ENCODE assay signal across 22 mouse cellular contexts in the genomic region with DNA sequence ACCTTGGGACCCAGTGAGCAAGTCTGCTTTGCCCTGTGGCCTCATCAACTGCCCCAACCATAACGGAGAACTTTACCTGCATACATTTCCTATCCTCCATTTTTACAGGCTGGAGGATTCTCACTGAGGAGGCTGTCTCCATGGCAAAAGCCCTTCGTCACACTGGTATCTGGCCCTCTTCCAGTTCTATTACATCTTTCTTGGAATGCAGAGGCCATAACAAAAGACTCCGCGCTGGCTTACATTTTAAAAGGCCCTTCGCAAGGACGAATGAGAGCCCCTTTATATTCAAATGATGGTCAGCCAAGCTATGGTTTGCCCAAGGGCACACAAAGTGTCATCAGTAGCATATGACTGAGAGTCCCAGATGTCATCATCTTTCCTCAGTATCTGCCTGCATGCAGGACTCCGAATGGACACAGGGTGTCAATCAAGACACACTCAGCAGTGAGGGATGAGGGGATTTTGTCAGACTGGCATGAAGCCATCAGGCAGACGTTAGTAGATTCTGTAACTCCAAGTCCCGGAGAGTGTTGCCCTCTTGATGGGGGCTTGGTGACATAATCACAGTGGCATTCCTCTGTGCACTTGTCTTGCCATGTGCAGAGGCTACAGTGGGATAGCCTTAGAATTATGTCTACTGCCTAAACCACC. TPM values are rescaled to one million over a fixed set of nuclear protein-coding genes. Genes with fewer than 3 reads are reported as not detected.
A peak's percentile ranks its signal among the peaks of the same experiment; 100 is the strongest.
DNase-seq lines count a peak whose midpoint lies in the region; ATAC-seq lines count a peak whose summit lies in the region.
"Had no signal": no experiment of that assay in that cellular context is flagged by ENCODE, and none has a peak within 500 bp of the region (broad histone marks: within the 10 kb centered on the region; RNA-seq: fewer than 3 reads in every experiment).

No protein-coding gene starts in this region.

- H3K4me3 ChIP-seq in hindbrain, embryonic 10.5 days: no peak overlapping the region
- H3K4me3 ChIP-seq in hindbrain, embryonic 16.5 days (ENCODE audit: low read length): no peak overlapping the region
- H3K4me3 ChIP-seq in midbrain, embryonic 13.5 days (replicated peaks): no peak overlapping the region
- H3K4me3 ChIP-seq in midbrain, embryonic 10.5 days: no peak overlapping the region
- H3K4me3 ChIP-seq: embryonic facial prominence, embryonic 13.5 days; heart, adult 2 months; heart, embryonic 15.5 days; intestine, embryonic 15.5 days; lung, embryonic 15.5 days; myocyte had no signal

- WGBS in hindbrain, embryonic 10.5 days: 51% methylated on average over 9 of the region's 9 CpGs
- 19% methylated on average over 9 of the region's 9 CpGs for WGBS in hindbrain, embryonic 16.5 days
- 26% methylated on average over 9 of the region's 9 CpGs for WGBS in midbrain, embryonic 13.5 days
- 65% methylated on average over 9 of the region's 9 CpGs for WGBS in midbrain, embryonic 10.5 days

- 0 out of 2 replicates have a peak, but pooled peaks cover 3% of the 10 kb centered on the region for H3K27me3 ChIP-seq in hindbrain, embryonic 10.5 days (ENCODE audit: insufficient read depth, poor library complexity, severe bottlenecking)
- H3K27me3 ChIP-seq in hindbrain, embryonic 16.5 days (replicated peaks; ENCODE audit: control insufficient read depth, insufficient read depth, low read length): no peaks in the 10 kb centered on the region
- no peaks in the 10 kb centered on the region for H3K27me3 ChIP-seq in midbrain, embryonic 13.5 days
- no peaks in the 10 kb centered on the region for H3K27me3 ChIP-seq in midbrain, embryonic 10.5 days (ENCODE audit: low read depth, poor library complexity, severe bottlenecking)
- H3K27me3 ChIP-seq: embryonic facial prominence, embryonic 13.5 days; intestine, embryonic 15.5 days; lung, embryonic 15.5 days had no signal

- no peaks in the 10 kb centered on the region for H3K9me3 ChIP-seq in hindbrain, embryonic 10.5 days
- H3K9me3 ChIP-seq in hindbrain, embryonic 16.5 days (ENCODE audit: control insufficient read depth, low read length): no peaks in the 10 kb centered on the region
- H3K9me3 ChIP-seq in midbrain, embryonic 13.5 days: no peaks in the 10 kb centered on the region
- no peaks in the 10 kb centered on the region for H3K9me3 ChIP-seq in midbrain, embryonic 10.5 days (replicated peaks)
- H3K9me3 ChIP-seq: embryonic facial prominence, embryonic 13.5 days; heart, embryonic 15.5 days; intestine, embryonic 15.5 days; lung, embryonic 15.5 days had no signal

- no peak for ATAC-seq in hindbrain, embryonic 16.5 days
- ATAC-seq in midbrain, embryonic 13.5 days: 0 out of 2 replicates have a peak, but pooled peaks have one; percentile 17
- ATAC-seq: intestine, embryonic 15.5 days had no signal

- H3K9ac ChIP-seq in hindbrain, embryonic 16.5 days (ENCODE audit: low read depth, low read length): no peak overlapping the region
- no peak overlapping the region for H3K9ac ChIP-seq in midbrain, embryonic 13.5 days (replicated peaks)
- H3K9ac ChIP-seq: embryonic facial prominence, embryonic 13.5 days; heart, embryonic 15.5 days; intestine, embryonic 15.5 days; lung, embryonic 15.5 days had no signal

- H3K4me1 ChIP-seq in hindbrain, embryonic 10.5 days (replicated peaks): peaks cover 15% of the 10 kb centered on the region
- no peaks in the 10 kb centered on the region; the same call in 1 of the 2 replicates for H3K4me1 ChIP-seq in hindbrain, embryonic 16.5 days (ENCODE audit: control insufficient read depth, insufficient read depth, low read depth, low read length)
- peaks cover 11% of the 10 kb centered on the region for H3K4me1 ChIP-seq in midbrain, embryonic 13.5 days (replicated peaks)
- peaks cover 28% of the 10 kb centered on the region for H3K4me1 ChIP-seq in midbrain, embryonic 10.5 days

- no peak for DNase-seq in hindbrain, embryonic 10.5 days (ENCODE audit: low spot score)
- no peak for DNase-seq in midbrain, embryonic 10.5 days (ENCODE audit: low spot score)
- DNase-seq in R1 (ENCODE audit: low read depth, low spot score) (peak; percentile 25), MN1 (ENCODE audit: low spot score) (no peak)
- peak; percentile 15 for DNase-seq in lung, postnatal 36 days
- DNase-seq: cerebellum, adult 8-10 months; gastrocnemius, postnatal 10 days; heart, adult 2 months; heart, postnatal 4 days; kidney, adult 9 months; kidney, postnatal 36 days; right cerebral cortex, postnatal 14 days; spleen, adult 18-20 months; thymus, postnatal 25 days had no signal

- H3K36me3 ChIP-seq in hindbrain, embryonic 10.5 days: no peaks in the 10 kb centered on the region
- H3K36me3 ChIP-seq in hindbrain, embryonic 16.5 days (ENCODE audit: control insufficient read depth, insufficient read depth, low read length): no peaks in the 10 kb centered on the region
- H3K36me3 ChIP-seq in midbrain, embryonic 13.5 days: no peaks in the 10 kb centered on the region
- no peaks in the 10 kb centered on the region for H3K36me3 ChIP-seq in midbrain, embryonic 10.5 days
- H3K36me3 ChIP-seq: embryonic facial prominence, embryonic 13.5 days; heart, embryonic 15.5 days; intestine, embryonic 15.5 days; lung, embryonic 15.5 days had no signal

- H3K27ac ChIP-seq in hindbrain, embryonic 10.5 days: 0 out of 2 replicates have a peak overlapping the region, but pooled peaks have one; percentile 4
- H3K27ac ChIP-seq in hindbrain, embryonic 16.5 days (ENCODE audit: low read depth, low read length): no peak overlapping the region
- H3K27ac ChIP-seq in midbrain, embryonic 13.5 days: no peak overlapping the region
- H3K27ac ChIP-seq in midbrain, embryonic 10.5 days (replicated peaks): no peak overlapping the region
- H3K27ac ChIP-seq: embryonic facial prominence, embryonic 13.5 days; heart, adult 2 months; heart, embryonic 15.5 days; intestine, embryonic 15.5 days; lung, embryonic 15.5 days had no signal

- no peak overlapping the region for H3K4me2 ChIP-seq in hindbrain, embryonic 16.5 days (ENCODE audit: low read length)
- no peak overlapping the region for H3K4me2 ChIP-seq in midbrain, embryonic 13.5 days (replicated peaks)
- H3K4me2 ChIP-seq: embryonic facial prominence, embryonic 13.5 days; heart, embryonic 15.5 days; intestine, embryonic 15.5 days; liver, embryonic 11.5 days; lung, embryonic 15.5 days had no signal

RNA-seq across cellular contexts. Expression of gene Utp6, which starts 46.4 kb away (rescaled TPM):
- 44.9 and 62.4 TPM in 2 replicates for polyA plus RNA-seq in hindbrain, embryonic 10.5 days (2016; fragmentation: Nextera tagmentation; extraction: Ambion mirVana)
- polyA plus RNA-seq in hindbrain, embryonic 16.5 days (2015; fragmentation: Nextera tagmentation; extraction: Ambion mirVana): 37.3 and 39.9 TPM in 2 replicates
- polyA plus RNA-seq in midbrain, embryonic 13.5 days (2015; fragmentation: Nextera tagmentation; extraction: Ambion mirVana): 49.9 and 54.8 TPM in 2 replicates
- 64.5 and 66.8 TPM in 2 replicates for polyA plus RNA-seq in midbrain, embryonic 10.5 days (2016; fragmentation: Nextera tagmentation; extraction: Ambion mirVana)

Comparison
In these comparisons a context has a peak if more than half of its experiments do, and no peak if none do; other contexts are left out.
1. DNase-seq: peak in R1 (single experiment) and lung, postnatal 36 days (single experiment); none in hindbrain, embryonic 10.5 days (single experiment), midbrain, embryonic 10.5 days (single experiment) and MN1 (single experiment).